Mouse (Mus musculus) embryonic facial prominence, embryonic 15.5 days (tissue): ENCODE data around the gene Lypd3. TPM values are rescaled to one million over a fixed set of nuclear protein-coding genes. Genes with fewer than 3 reads are reported as not detected.

Source experiments
- ATAC-seq: fragments of 200-750 bp; cut with Nextera tagmentation; 2 replicates; pipeline ENCODE4 v1.8.0; 2017; ENCODE audit warnings: low read depth, moderate TSS enrichment; ENCODE audit not compliant: insufficient number of reproducible peaks, low FRiP score, low TSS enrichment
- H3K27ac ChIP-seq: fragments of 300-500 bp; sonication (generic); replicated peaks from 2 replicates; pipeline ENCODE4 v1.5.1; 2015; ENCODE audit warnings: mild to moderate bottlenecking, inconsistent platforms
- H3K27me3 ChIP-seq: fragments of 300-500 bp; sonication (generic); 2 replicates; pipeline ENCODE4 v1.6.1; 2015; ENCODE audit warnings: inconsistent platforms
- H3K36me3 ChIP-seq: fragments of 300-500 bp; sonication (generic); 2 replicates; pipeline ENCODE4 v1.6.1; 2015; ENCODE audit warnings: mild to moderate bottlenecking, inconsistent platforms
- H3K4me1 ChIP-seq: fragments of 300-500 bp; sonication (generic); 2 replicates; pipeline ENCODE4 v1.6.1; 2015; ENCODE audit warnings: inconsistent platforms
- H3K4me2 ChIP-seq: fragments of 300-500 bp; sonication (generic); replicated peaks from 2 replicates; pipeline ENCODE4 v1.6.1; 2015; ENCODE audit warnings: mild to moderate bottlenecking, inconsistent platforms
- H3K4me3 ChIP-seq: fragments of 300-500 bp; sonication (generic); replicated peaks from 2 replicates; pipeline ENCODE4 v1.5.1; 2015; ENCODE audit warnings: mild to moderate bottlenecking, inconsistent platforms
- H3K9ac ChIP-seq: fragments of 300-500 bp; sonication (generic); 2 replicates; pipeline ENCODE4 v1.6.1; 2015; ENCODE audit warnings: inconsistent platforms
- H3K9me3 ChIP-seq: fragments of 300-500 bp; sonication (generic); replicated peaks from 2 replicates; pipeline ENCODE4 v1.6.1; 2016; ENCODE audit warnings: inconsistent platforms
- WGBS: fragments of 180-500 bp; shearing (Covaris S2); methylation state at CpG from one replicate; pipeline ENCODE4 v1.1.7; 2015; 5-methylcytosine and 5-hydroxymethylcytosine counted together
- polyA plus RNA-seq: library from polyadenylated mRNA; unstranded; fragments of >200 nt; fragmentation: Nextera tagmentation; extraction: Ambion mirVana; gene quantifications from 2 replicates; pipeline ENCODE4 v1.2.1, GENCODE M21; 2015

Lypd3 gene
- polyA plus RNA-seq, 1 experiment from 2014 or later = 109 TPM

- no peak for ATAC-seq
- H3K9me3 ChIP-seq = no peaks in the 10 kb centered on the region
- H3K36me3 ChIP-seq = no peaks in the 10 kb centered on the region
- peaks cover 9% of the 10 kb centered on the region for H3K4me1 ChIP-seq
- H3K27me3 ChIP-seq = 0 out of 2 replicates have a peak, but pooled peaks cover 2% of the 10 kb centered on the region
- H3K9ac ChIP-seq = no peak overlapping the region
- no peak overlapping the region for H3K27ac ChIP-seq
- no peak overlapping the region for H3K4me2 ChIP-seq
- WGBS = 70% methylated on average over 15 of the region's 15 CpGs
- no peak overlapping the region for H3K4me3 ChIP-seq
Observed at GRCm38 (mm10) chr7:24599211-24600067, 36.9 kb upstream of the Lypd3 start.

GRCm38 (mm10) chr7:24600941-24601597, 35.3 kb upstream of the Lypd3 start:
- no peak overlapping the region; the same call in 1 of the 2 replicates for H3K4me3 ChIP-seq
- no peaks in the 10 kb centered on the region for H3K9me3 ChIP-seq
- ATAC-seq = 0 out of 2 replicates have a peak, but pooled peaks have one; percentile 85
- no peaks in the 10 kb centered on the region for H3K36me3 ChIP-seq
- no peaks in the 10 kb centered on the region for H3K27me3 ChIP-seq
- WGBS = 5% methylated on average over 13 of the region's 13 CpGs
- H3K27ac ChIP-seq = no peak overlapping the region
- H3K4me1 ChIP-seq = peaks cover 3% of the 10 kb centered on the region; the same call in 1 of the 2 replicates
- H3K9ac ChIP-seq = no peak overlapping the region
- H3K4me2 ChIP-seq = peak overlapping the region; percentile 39

DNA sequence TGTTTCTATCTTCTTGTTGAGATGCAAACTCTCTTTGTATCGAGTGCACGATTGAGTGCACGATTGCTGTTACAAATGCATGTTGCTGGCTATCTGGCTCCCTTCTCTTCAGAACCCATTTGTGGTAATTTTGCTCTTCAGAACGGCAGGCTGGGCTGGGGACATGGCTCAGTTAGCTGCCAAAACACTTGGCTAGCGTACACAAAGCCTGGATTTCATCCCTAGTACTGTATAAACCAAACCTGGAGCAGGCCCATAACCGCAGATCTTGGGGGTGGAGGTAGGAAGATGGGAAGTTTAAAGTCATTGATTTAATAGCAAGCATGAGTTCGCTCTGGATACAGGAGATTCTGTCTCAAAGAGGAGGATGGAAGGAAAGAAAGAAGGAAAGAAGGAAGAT, 30.8 kb upstream of the Lypd3 start:
- peaks cover 11% of the 10 kb centered on the region for H3K27me3 ChIP-seq
- H3K4me2 ChIP-seq = no peak overlapping the region
- no peaks in the 10 kb centered on the region for H3K36me3 ChIP-seq
- no peak overlapping the region for H3K9ac ChIP-seq
- ATAC-seq = no peak
- WGBS = 78% methylated on average over 7 of the region's 7 CpGs
- H3K4me1 ChIP-seq = peaks cover 18% of the 10 kb centered on the region
- H3K9me3 ChIP-seq = no peaks in the 10 kb centered on the region
- no peak overlapping the region for H3K27ac ChIP-seq
- no peak overlapping the region for H3K4me3 ChIP-seq

GRCm38 (mm10) chr7:24606046-24606445, 30.3 kb upstream of the Lypd3 start:
- peaks cover 22% of the 10 kb centered on the region for H3K4me1 ChIP-seq
- peaks cover 16% of the 10 kb centered on the region for H3K27me3 ChIP-seq
- no peaks in the 10 kb centered on the region for H3K9me3 ChIP-seq
- no peak overlapping the region for H3K9ac ChIP-seq
- no peaks in the 10 kb centered on the region for H3K36me3 ChIP-seq
- ATAC-seq = no peak
- H3K27ac ChIP-seq = no peak overlapping the region
- WGBS = 81% methylated on average over 7 of the region's 7 CpGs
- no peak overlapping the region for H3K4me3 ChIP-seq
- H3K4me2 ChIP-seq = no peak overlapping the region

DNA sequence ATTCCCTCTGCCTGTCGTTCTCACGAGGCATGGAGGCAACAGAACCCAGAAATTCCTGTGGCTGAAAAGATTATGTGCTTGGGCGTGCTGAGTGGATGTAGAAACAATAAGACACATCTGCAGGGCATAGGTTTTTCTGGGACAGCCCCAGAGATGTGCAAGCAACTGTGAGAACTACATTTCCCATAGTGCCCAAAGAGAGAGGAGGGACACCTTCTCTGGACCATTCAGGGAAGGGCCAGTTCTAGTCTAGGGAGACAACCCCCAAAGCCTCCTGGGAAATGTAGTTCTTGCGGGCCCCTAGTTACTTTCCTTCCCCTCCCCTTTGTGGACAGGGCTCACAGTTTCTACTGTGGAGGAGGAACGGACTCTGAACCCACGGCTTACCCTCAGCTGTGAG, 28.3 kb upstream of the Lypd3 start:
- Histone ChIP-seq H3K4me1 (peaks cover 32% of the 10 kb centered on the region), H3K4me2 (no peak overlapping the region; the same call in 1 of the 2 replicates), H3K9ac (no peak overlapping the region), H3K9me3 (no peaks in the 10 kb centered on the region), H3K27me3 (peaks cover 34% of the 10 kb centered on the region), H3K36me3 (no peaks in the 10 kb centered on the region), H3K27ac (no peak overlapping the region), H3K4me3 (peak overlapping the region; percentile 6; the same call in 1 of the 2 replicates)
- 31% methylated on average over 6 of the region's 6 CpGs for WGBS
- ATAC-seq = peak; percentile 75

DNA sequence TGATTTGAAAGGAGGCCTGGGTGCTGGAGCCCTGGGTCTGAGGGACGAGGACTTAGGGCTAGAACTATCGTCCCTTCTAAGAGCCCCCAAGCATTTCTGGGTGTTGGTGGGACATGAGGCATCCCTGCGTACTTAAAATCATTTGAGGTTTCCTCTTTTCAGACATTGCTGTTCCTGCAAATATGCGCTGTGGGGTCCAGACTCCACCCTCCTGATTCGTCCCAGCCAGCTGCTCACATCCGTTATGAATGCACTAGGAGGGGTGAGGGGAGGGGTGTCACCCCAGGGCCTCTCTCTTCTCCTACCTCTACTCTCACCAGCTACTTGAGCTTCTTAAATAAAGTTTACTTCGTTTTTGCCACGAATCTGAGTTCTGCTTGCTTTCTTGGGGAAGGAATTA, 27.8 kb upstream of the Lypd3 start:
- peak overlapping the region; percentile 6; the same call in 1 of the 2 replicates for H3K4me3 ChIP-seq
- 61% methylated on average over 8 of the region's 8 CpGs for WGBS
- H3K27ac ChIP-seq = no peak overlapping the region
- peaks cover 38% of the 10 kb centered on the region for H3K27me3 ChIP-seq
- H3K9me3 ChIP-seq = no peaks in the 10 kb centered on the region
- no peak overlapping the region; the same call in 1 of the 2 replicates for H3K4me2 ChIP-seq
- H3K4me1 ChIP-seq = peaks cover 32% of the 10 kb centered on the region
- no peak for ATAC-seq
- H3K36me3 ChIP-seq = no peaks in the 10 kb centered on the region
- H3K9ac ChIP-seq = no peak overlapping the region

- H3K27me3 ChIP-seq = peaks cover 39% of the 10 kb centered on the region
- peak within 1 kb of the TSS; percentile 31 for H3K9ac ChIP-seq
- H3K4me2 ChIP-seq = peak within 1 kb of the TSS; percentile 75
- no peaks in the 10 kb centered on the region for H3K9me3 ChIP-seq
- peak; percentile 58 for ATAC-seq
- H3K4me3 ChIP-seq = peak within 1 kb of the TSS; percentile 52
- peak within 1 kb of the TSS; percentile 74 for H3K27ac ChIP-seq
- WGBS = 4% methylated on average over 25 of the region's 27 CpGs
- peaks cover 32% of the 10 kb centered on the region for H3K4me1 ChIP-seq
- H3K36me3 ChIP-seq = no peaks in the 10 kb centered on the region
Observed at GRCm38 (mm10) chr7:24610144-24610878, 26.0 kb upstream of the Lypd3 start, which contains the start of gene Phldb3. Gene Phldb3 (plus strand): TSS chr7:24610763.

DNA sequence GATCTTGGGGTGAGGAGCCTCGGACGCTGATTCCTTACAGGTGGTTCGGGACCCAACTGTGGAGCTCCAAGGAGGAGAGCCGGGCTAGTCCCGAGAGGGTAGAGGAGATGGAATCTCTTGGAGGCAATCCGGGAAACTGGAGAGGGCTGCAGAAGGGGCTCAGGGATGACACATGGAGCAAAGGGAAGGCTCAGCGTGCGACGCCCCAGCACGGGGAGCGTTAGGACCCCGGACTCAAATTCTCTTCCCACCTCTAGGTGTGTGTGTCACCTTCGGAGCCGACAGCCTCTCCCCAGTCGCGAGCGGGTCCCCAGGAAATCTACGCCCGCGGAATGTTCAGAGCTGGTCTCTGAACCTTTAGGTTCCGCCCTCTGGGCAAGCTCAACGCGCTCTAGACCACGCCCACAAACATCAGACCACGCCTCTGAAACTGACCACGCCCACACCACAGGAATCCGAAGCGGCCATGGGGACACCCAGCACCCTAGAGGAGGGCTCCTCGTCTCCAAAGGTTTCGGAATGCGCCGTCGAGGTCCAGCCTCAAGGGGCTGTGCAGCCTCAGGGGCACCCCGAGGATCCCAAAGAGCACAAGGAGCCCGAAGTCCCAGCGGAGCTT, 25.4 kb upstream of the Lypd3 start:
- under 1% methylated on average over 36 of the region's 36 CpGs for WGBS

GRCm38 (mm10) chr7:24611709-24612108, 24.6 kb upstream of the Lypd3 start:
- 10% methylated on average over 7 of the region's 7 CpGs for WGBS
- Histone ChIP-seq H3K4me3 (peak overlapping the region; percentile 52), H3K36me3 (no peaks in the 10 kb centered on the region), H3K4me2 (peak overlapping the region; percentile 75), H3K4me1 (peaks cover 32% of the 10 kb centered on the region), H3K27me3 (peaks cover 39% of the 10 kb centered on the region), H3K27ac (peak overlapping the region; percentile 74), H3K9me3 (no peaks in the 10 kb centered on the region), H3K9ac (peak overlapping the region; percentile 31; the same call in 1 of the 2 replicates)
- no peak for ATAC-seq

More for the DNA sequence above, 25.4 kb upstream of the Lypd3 start:
- peak overlapping the region; percentile 31 for H3K9ac ChIP-seq
- H3K4me3 ChIP-seq = peak overlapping the region; percentile 52
- H3K9me3 ChIP-seq = no peaks in the 10 kb centered on the region
- H3K27me3 ChIP-seq = peaks cover 39% of the 10 kb centered on the region
- peak overlapping the region; percentile 75 for H3K4me2 ChIP-seq
- H3K36me3 ChIP-seq = no peaks in the 10 kb centered on the region
- ATAC-seq = 0 out of 2 replicates have a peak, but pooled peaks have one; percentile 20
- H3K27ac ChIP-seq = peak overlapping the region; percentile 74
- peaks cover 32% of the 10 kb centered on the region for H3K4me1 ChIP-seq

GRCm38 (mm10) chr7:24612308-24612910, 23.9 kb upstream of the Lypd3 start:
- peaks cover 39% of the 10 kb centered on the region for H3K27me3 ChIP-seq
- H3K4me3 ChIP-seq = peak overlapping the region; percentile 52
- H3K4me2 ChIP-seq = peak overlapping the region; percentile 75
- no peak overlapping the region for H3K27ac ChIP-seq
- ATAC-seq = no peak
- H3K9me3 ChIP-seq = no peaks in the 10 kb centered on the region
- H3K4me1 ChIP-seq = peaks cover 32% of the 10 kb centered on the region
- no peak overlapping the region for H3K9ac ChIP-seq
- no peaks in the 10 kb centered on the region for H3K36me3 ChIP-seq
- WGBS = 3% methylated on average over 27 of the region's 27 CpGs
